Mouse (Mus musculus) forebrain, embryonic 12.5 days (tissue): Measurements from ENCODE around the gene Cnot3. TPM values are rescaled to one million over a fixed set of nuclear protein-coding genes. Genes with fewer than 3 reads are reported as not detected.
A peak's percentile ranks its signal among the peaks of the same experiment; 100 is the strongest.
"Not testable (repeated sequence)": the region's sequence is repeated elsewhere in the genome, so short reads cannot be mapped to it uniquely, and the experiment has no call there.

Source experiments
- ATAC-seq: fragments of 200-750 bp; cut with Nextera tagmentation; 2 replicates; pipeline ENCODE4 v1.8.0; 2017; ENCODE audit warnings: moderate TSS enrichment; ENCODE audit not compliant: low FRiP score
- H3K27ac ChIP-seq: fragments of 300-500 bp; sonication (generic); 2 replicates; pipeline ENCODE4 v1.5.1; 2016; ENCODE audit warnings: mild to moderate bottlenecking
- H3K27me3 ChIP-seq: fragments of 300-500 bp; sonication (generic); 2 replicates; pipeline ENCODE4 v1.6.1; 2016; ENCODE audit warnings: mild to moderate bottlenecking
- H3K36me3 ChIP-seq: fragments of 300-500 bp; sonication (generic); replicated peaks from 2 replicates; pipeline ENCODE4 v1.6.1; 2016; ENCODE audit warnings: mild to moderate bottlenecking
- H3K4me1 ChIP-seq: fragments of 300-500 bp; sonication (generic); 2 replicates; pipeline ENCODE4 v1.6.1; 2016
- H3K4me2 ChIP-seq: fragments of 300-500 bp; sonication (generic); 2 replicates; pipeline ENCODE4 v1.6.1; 2016; ENCODE audit warnings: mild to moderate bottlenecking, moderate library complexity
- H3K4me3 ChIP-seq: fragments of 300-500 bp; sonication (generic); replicated peaks from 2 replicates; pipeline ENCODE4 v1.5.1; 2016; ENCODE audit warnings: mild to moderate bottlenecking
- H3K9ac ChIP-seq: fragments of 300-500 bp; sonication (generic); 2 replicates; pipeline ENCODE4 v1.6.1; 2016; ENCODE audit warnings: mild to moderate bottlenecking
- H3K9me3 ChIP-seq: fragments of 300-500 bp; sonication (generic); 2 replicates; pipeline ENCODE4 v1.6.1; 2016
- WGBS: fragments of 180-500 bp; shearing (Covaris S2); methylation state at CpG from one replicate; pipeline ENCODE4 v1.1.7; 2016; 5-methylcytosine and 5-hydroxymethylcytosine counted together
- polyA plus RNA-seq: library from polyadenylated mRNA; unstranded; fragments of >200 nt; fragmentation: Nextera tagmentation; extraction: Ambion mirVana; gene quantifications from 2 replicates; pipeline ENCODE4 v1.2.1, GENCODE M21; 2016

Cnot3 gene
- 62.6 and 71.7 TPM in 2 replicates for polyA plus RNA-seq

GRCm38 (mm10) chr7:3644672-3645487 lies at the start of gene Cnot3:
Cnot3 (plus strand) TSS chr7:3645268.
- Histone ChIP-seq H3K4me1 (peaks cover 39% of the 10 kb centered on the region), H3K27me3 (no peaks in the 10 kb centered on the region), H3K4me3 (peak within 1 kb of the TSS; percentile 98), H3K4me2 (peak within 1 kb of the TSS; percentile 94), H3K9me3 (no peaks in the 10 kb centered on the region), H3K36me3 (peaks cover 34% of the 10 kb centered on the region), H3K9ac (peak within 1 kb of the TSS; percentile 99), H3K27ac (peak within 1 kb of the TSS; percentile 97)
- peak; percentile 98 for ATAC-seq
- WGBS: under 1% methylated on average over 48 of the region's 58 CpGs

GRCm38 (mm10) chr7:3597755-3598154 lies 47.3 kb upstream of the Cnot3 start:
- not testable (repeated sequence) for H3K4me3 ChIP-seq, H3K9me3 ChIP-seq, ATAC-seq, H3K4me1 ChIP-seq, H3K9ac ChIP-seq, H3K27me3 ChIP-seq, H3K36me3 ChIP-seq, H3K27ac ChIP-seq, H3K4me2 ChIP-seq
- WGBS: 84% methylated on average over 1 of the region's 1 CpGs

- H3K9ac ChIP-seq: no peak overlapping the region
- ATAC-seq: peak; percentile 61
- 15% methylated on average over 4 of the region's 4 CpGs for WGBS
Measured at GRCm38 (mm10) chr7:3601119-3601518, 43.9 kb upstream of the Cnot3 start.

GRCm38 (mm10) chr7:3606798-3607197 lies 38.3 kb upstream of the Cnot3 start:
- no peak for ATAC-seq
- Histone ChIP-seq H3K4me2 (no peak overlapping the region), H3K9ac (no peak overlapping the region), H3K27me3 (no peaks in the 10 kb centered on the region; the same call in 1 of the 2 replicates), H3K4me1 (no peaks in the 10 kb centered on the region), H3K4me3 (no peak overlapping the region), H3K36me3 (no peaks in the 10 kb centered on the region), H3K9me3 (no peaks in the 10 kb centered on the region), H3K27ac (no peak overlapping the region)
- 18% methylated on average over 2 of the region's 2 CpGs for WGBS

More at GRCm38 (mm10) chr7:3601119-3601518, 43.9 kb upstream of the Cnot3 start:
- Histone ChIP-seq H3K27me3 (no peaks in the 10 kb centered on the region), H3K36me3 (no peaks in the 10 kb centered on the region), H3K4me1 (no peaks in the 10 kb centered on the region), H3K9me3 (no peaks in the 10 kb centered on the region), H3K27ac (no peak overlapping the region), H3K4me3 (no peak overlapping the region), H3K4me2 (no peak overlapping the region)

GRCm38 (mm10) chr7:3607391-3607790 lies 37.7 kb upstream of the Cnot3 start:
- Histone ChIP-seq H3K4me2 (no peak overlapping the region), H3K9me3 (no peaks in the 10 kb centered on the region)

GRCm38 (mm10) chr7:3608668-3609067 lies 36.4 kb upstream of the Cnot3 start:
- Histone ChIP-seq H3K27me3 (no peaks in the 10 kb centered on the region; the same call in 1 of the 2 replicates), H3K9ac (no peak overlapping the region), H3K27ac (no peak overlapping the region), H3K4me1 (no peaks in the 10 kb centered on the region), H3K4me2 (no peak overlapping the region), H3K4me3 (no peak overlapping the region), H3K9me3 (no peaks in the 10 kb centered on the region), H3K36me3 (no peaks in the 10 kb centered on the region)
- no peak for ATAC-seq
- 88% methylated on average over 3 of the region's 3 CpGs for WGBS

More at GRCm38 (mm10) chr7:3607391-3607790, 37.7 kb upstream of the Cnot3 start:
- H3K4me3 ChIP-seq: no peak overlapping the region
- no peaks in the 10 kb centered on the region for H3K4me1 ChIP-seq
- no peak for ATAC-seq
- no peaks in the 10 kb centered on the region; the same call in 1 of the 2 replicates for H3K27me3 ChIP-seq
- 91% methylated on average over 6 of the region's 6 CpGs for WGBS
- H3K36me3 ChIP-seq: no peaks in the 10 kb centered on the region
- no peak overlapping the region for H3K27ac ChIP-seq
- no peak overlapping the region for H3K9ac ChIP-seq

GRCm38 (mm10) chr7:3609082-3609481 lies 36.0 kb upstream of the Cnot3 start:
- no peak overlapping the region for H3K9ac ChIP-seq
- H3K9me3 ChIP-seq: no peaks in the 10 kb centered on the region
- no peak overlapping the region for H3K27ac ChIP-seq
- H3K27me3 ChIP-seq: no peaks in the 10 kb centered on the region; the same call in 1 of the 2 replicates
- no peak overlapping the region for H3K4me3 ChIP-seq
- ATAC-seq: no peak
- no peaks in the 10 kb centered on the region for H3K4me1 ChIP-seq
- no peaks in the 10 kb centered on the region for H3K36me3 ChIP-seq
- no peak overlapping the region for H3K4me2 ChIP-seq
- WGBS: 74% methylated on average over 3 of the region's 3 CpGs

- no peaks in the 10 kb centered on the region for H3K36me3 ChIP-seq
- no peaks in the 10 kb centered on the region for H3K4me1 ChIP-seq
- H3K9ac ChIP-seq: no peak overlapping the region
- no peak overlapping the region for H3K4me2 ChIP-seq
- no peak overlapping the region for H3K27ac ChIP-seq
- no peaks in the 10 kb centered on the region for H3K9me3 ChIP-seq
- no peak for ATAC-seq
- H3K27me3 ChIP-seq: no peaks in the 10 kb centered on the region; the same call in 1 of the 2 replicates
- no peak overlapping the region for H3K4me3 ChIP-seq
- 92% methylated on average over 3 of the region's 3 CpGs for WGBS
Measured at GRCm38 (mm10) chr7:3610437-3610836, 34.6 kb upstream of the Cnot3 start.

- 90% methylated on average over 13 of the region's 13 CpGs for WGBS
- Histone ChIP-seq H3K4me3 (no peak overlapping the region), H3K27ac (no peak overlapping the region), H3K36me3 (no peaks in the 10 kb centered on the region), H3K4me1 (no peaks in the 10 kb centered on the region), H3K4me2 (no peak overlapping the region), H3K27me3 (no peaks in the 10 kb centered on the region; the same call in 1 of the 2 replicates), H3K9me3 (no peaks in the 10 kb centered on the region), H3K9ac (no peak overlapping the region)
- no peak for ATAC-seq
Measured at GRCm38 (mm10) chr7:3611006-3611405, 34.1 kb upstream of the Cnot3 start.

- Histone ChIP-seq H3K36me3 (peaks cover 2% of the 10 kb centered on the region; the same call in 1 of the 2 replicates), H3K27me3 (no peaks in the 10 kb centered on the region; the same call in 1 of the 2 replicates), H3K4me3 (no peak overlapping the region), H3K9me3 (no peaks in the 10 kb centered on the region), H3K4me1 (peaks cover 11% of the 10 kb centered on the region), H3K27ac (no peak overlapping the region), H3K9ac (no peak overlapping the region), H3K4me2 (no peak overlapping the region)
- 74% methylated on average over 3 of the region's 3 CpGs for WGBS
- no peak for ATAC-seq
Measured at GRCm38 (mm10) chr7:3614021-3614420, 31.0 kb upstream of the Cnot3 start.

- Histone ChIP-seq H3K4me2 (peak within 1 kb of the TSS; percentile 76; the same call in 1 of the 2 replicates), H3K27me3 (no peaks in the 10 kb centered on the region; the same call in 1 of the 2 replicates), H3K27ac (no peak within 1 kb of the TSS), H3K9me3 (no peaks in the 10 kb centered on the region), H3K9ac (no peak within 1 kb of the TSS), H3K4me3 (peak within 1 kb of the TSS; percentile 79), H3K4me1 (peaks cover 11% of the 10 kb centered on the region), H3K36me3 (peaks cover 19% of the 10 kb centered on the region)
- ATAC-seq: no peak
- WGBS: 84% methylated on average over 4 of the region's 4 CpGs
Measured at GRCm38 (mm10) chr7:3616057-3616388, 29.0 kb upstream of the Cnot3 start, which contains the start of gene Oscar. Oscar (minus strand) TSS chr7:3616157.

GRCm38 (mm10) chr7:3616389-3617241 lies 28.5 kb upstream of the Cnot3 start:
- H3K4me1 ChIP-seq: peaks cover 11% of the 10 kb centered on the region
- WGBS: 42% methylated on average over 6 of the region's 6 CpGs
- H3K9me3 ChIP-seq: no peaks in the 10 kb centered on the region
- H3K4me3 ChIP-seq: peak overlapping the region; percentile 79
- no peak overlapping the region for H3K27ac ChIP-seq
- peaks cover 22% of the 10 kb centered on the region for H3K36me3 ChIP-seq
- peak; percentile 45 for ATAC-seq
- H3K27me3 ChIP-seq: no peaks in the 10 kb centered on the region
- peak overlapping the region; percentile 76; the same call in 1 of the 2 replicates for H3K4me2 ChIP-seq
- 0 out of 2 replicates have a peak overlapping the region, but pooled peaks have one; percentile 81 for H3K9ac ChIP-seq
